Mouse (Mus musculus) neural tube, embryonic 13.5 days (tissue): ENCODE data around the gene Mns1. TPM values are rescaled to one million over a fixed set of nuclear protein-coding genes. Genes with fewer than 3 reads are reported as not detected.
"Not testable (repeated sequence)": the region's sequence is repeated elsewhere in the genome, so short reads cannot be mapped to it uniquely, and the experiment has no call there.

Source experiments
- ATAC-seq: fragments of 200-750 bp; cut with Nextera tagmentation; 2 replicates; pipeline ENCODE4 v1.8.0; 2017; ENCODE audit warnings: low read depth, mild to moderate bottlenecking, moderate TSS enrichment, moderate library complexity
- H3K27ac ChIP-seq: fragments of 300-500 bp; sonication (generic); replicated peaks from 2 replicates; pipeline ENCODE4 v1.5.1; 2015; ENCODE audit warnings: moderate library complexity, mild to moderate bottlenecking, inconsistent platforms
- H3K27me3 ChIP-seq: fragments of 300-500 bp; sonication (generic); 2 replicates; pipeline ENCODE4 v1.6.1; 2015; ENCODE audit warnings: mild to moderate bottlenecking, inconsistent platforms
- H3K36me3 ChIP-seq: fragments of 300-500 bp; sonication (generic); 2 replicates; pipeline ENCODE4 v1.6.1; 2015; ENCODE audit warnings: mild to moderate bottlenecking, inconsistent platforms
- H3K4me1 ChIP-seq: fragments of 300-500 bp; sonication (generic); replicated peaks from 2 replicates; pipeline ENCODE4 v1.6.1; 2015; ENCODE audit warnings: inconsistent platforms
- H3K4me2 ChIP-seq: fragments of 300-500 bp; sonication (generic); 2 replicates; pipeline ENCODE4 v1.6.1; 2015; ENCODE audit warnings: inconsistent platforms, mild to moderate bottlenecking, moderate library complexity
- H3K4me3 ChIP-seq: fragments of 300-500 bp; sonication (generic); 2 replicates; pipeline ENCODE4 v1.5.1; 2015; ENCODE audit warnings: mild to moderate bottlenecking, inconsistent platforms
- H3K9ac ChIP-seq: fragments of 300-500 bp; sonication (generic); 2 replicates; pipeline ENCODE4 v1.6.1; 2015; ENCODE audit warnings: moderate library complexity, mild to moderate bottlenecking, inconsistent platforms
- H3K9me3 ChIP-seq: fragments of 300-500 bp; sonication (generic); 2 replicates; pipeline ENCODE4 v1.6.1; 2016; ENCODE audit warnings: inconsistent platforms
- WGBS: fragments of 180-500 bp; shearing (Covaris S2); methylation state at CpG from one replicate; pipeline ENCODE4 v1.1.7; 2015; 5-methylcytosine and 5-hydroxymethylcytosine counted together
- polyA plus RNA-seq: library from polyadenylated mRNA; unstranded; fragments of >200 nt; fragmentation: Nextera tagmentation; extraction: Ambion mirVana; gene quantifications from 2 replicates; pipeline ENCODE4 v1.2.1, GENCODE M21; 2015

Mns1 gene
- 6.9 and 10.8 TPM in 2 replicates for polyA plus RNA-seq

- ATAC-seq = peak; percentile 99
- Histone ChIP-seq H3K27ac (no peak within 1 kb of the TSS), H3K4me2 (peak within 1 kb of the TSS; percentile 84), H3K4me1 (peaks cover 10% of the 10 kb centered on the region), H3K27me3 (no peaks in the 10 kb centered on the region), H3K9ac (peak within 1 kb of the TSS; percentile 65), H3K36me3 (no peaks in the 10 kb centered on the region), H3K4me3 (peak within 1 kb of the TSS; percentile 55), H3K9me3 (no peaks in the 10 kb centered on the region)
- WGBS = 2% methylated on average over 43 of the region's 43 CpGs
Measured at GRCm38 (mm10) chr9:72437822-72438701, at the start of gene Mns1. TSS of gene Mns1 (plus strand) at chr9:72438011.

- Histone ChIP-seq H3K36me3 (no peaks in the 10 kb centered on the region), H3K4me1 (peaks cover 12% of the 10 kb centered on the region; the same call in 1 of the 2 replicates), H3K27ac (no peak overlapping the region), H3K4me3 (no peak overlapping the region), H3K27me3 (no peaks in the 10 kb centered on the region), H3K4me2 (no peak overlapping the region), H3K9ac (no peak overlapping the region), H3K9me3 (no peaks in the 10 kb centered on the region)
- ATAC-seq = no peak
- WGBS = 90% methylated on average over 4 of the region's 4 CpGs
Measured at GRCm38 (mm10) chr9:72388934-72389333, 48.9 kb upstream of the Mns1 start.

- Histone ChIP-seq H3K9ac (no peak overlapping the region), H3K27me3 (no peaks in the 10 kb centered on the region), H3K4me3 (no peak overlapping the region), H3K9me3 (no peaks in the 10 kb centered on the region), H3K27ac (no peak overlapping the region), H3K36me3 (no peaks in the 10 kb centered on the region), H3K4me2 (peak overlapping the region; percentile 24; the same call in 1 of the 2 replicates), H3K4me1 (peaks cover 17% of the 10 kb centered on the region)
- no peak for ATAC-seq
- 40% methylated on average over 14 of the region's 14 CpGs for WGBS
Measured at GRCm38 (mm10) chr9:72389431-72390002, 48.3 kb upstream of the Mns1 start.

- H3K9ac ChIP-seq = no peak overlapping the region
- H3K4me2 ChIP-seq = no peak overlapping the region
- H3K9me3 ChIP-seq = no peaks in the 10 kb centered on the region
- H3K36me3 ChIP-seq = no peaks in the 10 kb centered on the region
- ATAC-seq = no peak
- no peak overlapping the region for H3K4me3 ChIP-seq
- no peaks in the 10 kb centered on the region for H3K27me3 ChIP-seq
- 0 out of 2 replicates have a peak overlapping the region, but pooled peaks have one; percentile 10 for H3K27ac ChIP-seq
- H3K4me1 ChIP-seq = peaks cover 18% of the 10 kb centered on the region
- 81% methylated on average over 12 of the region's 12 CpGs for WGBS
Measured at GRCm38 (mm10) chr9:72390321-72391077, 47.3 kb upstream of the Mns1 start.

GRCm38 (mm10) chr9:72392686-72393085, 45.1 kb upstream of the Mns1 start:
- peaks cover 18% of the 10 kb centered on the region for H3K4me1 ChIP-seq
- ATAC-seq = no peak
- H3K9me3 ChIP-seq = no peaks in the 10 kb centered on the region
- no peak overlapping the region for H3K9ac ChIP-seq
- no peaks in the 10 kb centered on the region for H3K27me3 ChIP-seq
- no peak overlapping the region for H3K4me3 ChIP-seq
- H3K4me2 ChIP-seq = no peak overlapping the region
- no peak overlapping the region for H3K27ac ChIP-seq
- no peaks in the 10 kb centered on the region for H3K36me3 ChIP-seq
- WGBS = 82% methylated on average over 7 of the region's 7 CpGs

GRCm38 (mm10) chr9:72393238-72393637, 44.6 kb upstream of the Mns1 start:
- Histone ChIP-seq H3K4me1 (peaks cover 18% of the 10 kb centered on the region), H3K9ac (no peak overlapping the region), H3K4me3 (no peak overlapping the region), H3K4me2 (no peak overlapping the region), H3K27ac (no peak overlapping the region), H3K36me3 (no peaks in the 10 kb centered on the region), H3K9me3 (no peaks in the 10 kb centered on the region), H3K27me3 (no peaks in the 10 kb centered on the region)
- ATAC-seq = peak; percentile 45; the same call in 1 of the 2 replicates
- WGBS = 64% methylated on average over 15 of the region's 15 CpGs

GRCm38 (mm10) chr9:72393869-72394341, 43.9 kb upstream of the Mns1 start:
- Histone ChIP-seq H3K27me3 (no peaks in the 10 kb centered on the region), H3K36me3 (no peaks in the 10 kb centered on the region), H3K4me3 (no peak overlapping the region), H3K9me3 (no peaks in the 10 kb centered on the region), H3K27ac (no peak overlapping the region), H3K9ac (no peak overlapping the region), H3K4me2 (no peak overlapping the region), H3K4me1 (peaks cover 18% of the 10 kb centered on the region)
- 44% methylated on average over 8 of the region's 8 CpGs for whole genome bisulfite sequencing
- no peak for ATAC-seq

- Histone ChIP-seq H3K27me3 (no peaks in the 10 kb centered on the region), H3K4me1 (peaks cover 13% of the 10 kb centered on the region), H3K27ac (no peak overlapping the region), H3K9ac (no peak overlapping the region), H3K9me3 (no peaks in the 10 kb centered on the region), H3K36me3 (no peaks in the 10 kb centered on the region), H3K4me2 (no peak overlapping the region), H3K4me3 (no peak overlapping the region)
- ATAC-seq = no peak
- 47% methylated on average over 4 of the region's 4 CpGs for WGBS
Measured at GRCm38 (mm10) chr9:72400121-72400520, 37.7 kb upstream of the Mns1 start.

- H3K27ac ChIP-seq, H3K36me3 ChIP-seq, H3K27me3 ChIP-seq, H3K4me3 ChIP-seq, H3K4me2 ChIP-seq, H3K9me3 ChIP-seq, H3K9ac ChIP-seq, ATAC-seq: not testable (repeated sequence)
- peaks cover 13% of the 10 kb centered on the region for H3K4me1 ChIP-seq
- 72% methylated on average over 4 of the region's 4 CpGs for WGBS
Measured at GRCm38 (mm10) chr9:72401769-72402168, 36.0 kb upstream of the Mns1 start.

GRCm38 (mm10) chr9:72403421-72403820, 34.4 kb upstream of the Mns1 start:
- H3K9ac ChIP-seq = no peak overlapping the region
- no peak for ATAC-seq
- WGBS = 60% methylated on average over 6 of the region's 6 CpGs

GRCm38 (mm10) chr9:72404446-72404845, 33.4 kb upstream of the Mns1 start:
- 0 out of 2 replicates have a peak overlapping the region, but pooled peaks have one; percentile 14 for H3K27ac ChIP-seq
- peaks cover 6% of the 10 kb centered on the region; the same call in 1 of the 2 replicates for H3K27me3 ChIP-seq
- no peak overlapping the region for H3K4me2 ChIP-seq
- no peak for ATAC-seq
- H3K9ac ChIP-seq = no peak overlapping the region
- no peaks in the 10 kb centered on the region for H3K36me3 ChIP-seq
- no peak overlapping the region for H3K4me3 ChIP-seq
- H3K9me3 ChIP-seq = no peaks in the 10 kb centered on the region
- WGBS = 91% methylated on average over 8 of the region's 8 CpGs
- H3K4me1 ChIP-seq = peaks cover 21% of the 10 kb centered on the region

More at GRCm38 (mm10) chr9:72403421-72403820, 34.4 kb upstream of the Mns1 start:
- Histone ChIP-seq H3K27ac (peak overlapping the region; percentile 33; the same call in 1 of the 2 replicates), H3K36me3 (no peaks in the 10 kb centered on the region), H3K4me1 (peaks cover 16% of the 10 kb centered on the region), H3K4me2 (no peak overlapping the region), H3K9me3 (no peaks in the 10 kb centered on the region), H3K4me3 (no peak overlapping the region), H3K27me3 (peaks cover 6% of the 10 kb centered on the region; the same call in 1 of the 2 replicates)
